Comparison of ENCODE assay signal across 16 mouse cellular contexts in genomic region chr9:74376191-74376590, GRCm38 (mm10).
"Had no signal": no experiment of that assay in that cellular context is flagged by ENCODE, and none has a peak within 500 bp of the region (broad histone marks: within the 10 kb centered on the region; RNA-seq: fewer than 3 reads in every experiment).

No protein-coding gene starts in this region.

- DNase-seq: gastrocnemius, postnatal 10 days; gastrocnemius, postnatal 36 days; heart, adult 2 months; heart, postnatal 14 days; heart, postnatal 36 days; kidney, adult 11 months; kidney, adult 2 months; kidney, adult 9 months; kidney, postnatal 14 days; kidney, postnatal 36 days; layer of hippocampus, adult 9-11 months; layer of hippocampus, postnatal 36 days; left cerebral cortex, postnatal 4 days had no signal

- ATAC-seq: hindbrain, postnatal 0 days; intestine, embryonic 16.5 days; liver, embryonic 12.5 days had no signal
